Mouse (Mus musculus) liver, postnatal 0 days (tissue): ENCODE data around the gene Gm10203.

Source experiments
- CTCF ChIP-seq: sonication (generic); IDR thresholded peaks from 2 replicates; pipeline ENCODE4 v1.5.1; 2016; ENCODE audit warnings: antibody characterized with exemption, low read depth
- EP300 ChIP-seq: IDR thresholded peaks from 2 replicates; pipeline ENCODE4 v1.6.1; 2016; ENCODE audit warnings: antibody characterized with exemption, low read depth, mild to moderate bottlenecking

- TF ChIP-seq CTCF (no peak), EP300 (no peak)
Observed at GRCm38 (mm10) chr6:149094555-149094954, 35.4 kb upstream of the Gm10203 start.
